Mouse (Mus musculus): ENCODE measurements at regions not wholly inside any gene's neighbourhood (a gene's known extent, or its start where the extent isn't known, plus 50 kb on each side); places are given as distances from the start of the nearest gene placed in this dataset.

GRCm38 (mm10) chr12:113355132-113355531 lies 134.2 kb upstream of the Adam6b start:
- no peak for DNase-seq (ENCODE audit: low spot score)
- WGBS: 54% methylated on average over 2 of the region's 2 CpGs
- Histone ChIP-seq H3K27ac (no peak overlapping the region), H3K27me3 (ENCODE audit: insufficient read depth, low read length) (no peaks in the 10 kb centered on the region), H3K36me3 (ENCODE audit: insufficient read depth, low read length) (no peaks in the 10 kb centered on the region), H3K9ac (replicated peaks; ENCODE audit: low read length) (no peak overlapping the region), H3K4me1 (ENCODE audit: insufficient read depth, low read length) (no peaks in the 10 kb centered on the region), H3K9me3 (ENCODE audit: low read length) (no peaks in the 10 kb centered on the region), H3K4me2 (ENCODE audit: low read depth, low read length) (no peak overlapping the region), H3K4me3 (ENCODE audit: low read length) (no peak overlapping the region)
- no peak for TF ChIP-seq CTCF (IDR thresholded peaks at IDR 0.05; ENCODE audit: low read depth)
- ATAC-seq: no peak

DNA sequence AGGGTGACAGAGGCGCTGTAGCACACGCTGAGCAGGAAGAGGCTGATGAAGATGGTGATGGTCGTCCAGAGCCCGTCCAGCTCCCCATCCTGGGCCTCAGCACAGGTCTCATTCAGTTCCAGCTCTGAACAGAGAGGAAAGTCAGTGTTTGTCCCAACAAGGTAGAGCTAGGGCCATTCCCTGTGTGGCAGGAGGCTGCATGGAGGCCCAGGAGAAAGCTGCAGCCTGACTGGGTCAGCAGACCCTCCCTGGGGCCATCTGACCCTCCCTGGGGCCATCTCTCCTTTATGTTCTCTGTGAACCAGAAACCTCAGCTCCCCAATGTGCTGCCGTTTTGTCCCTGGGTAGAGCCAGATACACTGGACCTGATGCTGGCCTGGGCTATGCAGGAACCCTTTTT lies 131.2 kb upstream of the Adam6b start:
- no peak for ATAC-seq
- WGBS: 80% methylated on average over 5 of the region's 5 CpGs
- no peak overlapping the region for H3K4me2 ChIP-seq (ENCODE audit: low read depth, low read length)

DNA sequence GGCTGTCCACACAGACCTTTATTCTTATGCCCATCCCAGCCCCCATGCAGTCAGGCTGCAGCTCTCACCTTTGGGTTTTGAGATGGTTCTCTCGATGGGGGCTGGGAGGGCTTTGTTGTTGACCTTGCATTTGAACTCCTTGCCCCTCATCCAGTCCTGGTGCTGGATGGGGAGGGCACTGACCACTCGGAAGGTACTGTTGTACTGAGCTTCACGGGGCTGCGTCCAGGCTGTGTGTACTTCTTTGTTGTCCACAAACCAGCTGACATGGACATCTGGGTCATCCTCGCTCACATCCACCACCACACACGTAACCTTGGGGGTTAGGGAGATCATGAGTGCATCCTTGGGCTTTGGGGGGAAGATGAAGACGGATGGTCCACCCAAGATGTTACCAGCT lies 129.3 kb upstream of the Adam6b start:
- Histone ChIP-seq H3K27ac (no peak overlapping the region), H3K4me1 (ENCODE audit: insufficient read depth, low read length) (no peaks in the 10 kb centered on the region), H3K27me3 (ENCODE audit: insufficient read depth, low read length) (no peaks in the 10 kb centered on the region), H3K36me3 (ENCODE audit: insufficient read depth, low read length) (no peaks in the 10 kb centered on the region), H3K4me2 (ENCODE audit: low read depth, low read length) (no peak overlapping the region), H3K9me3 (ENCODE audit: low read length) (no peaks in the 10 kb centered on the region), H3K9ac (replicated peaks; ENCODE audit: low read length) (no peak overlapping the region), H3K4me3 (ENCODE audit: low read length) (no peak overlapping the region)
- ATAC-seq (no peak), DNase-seq (ENCODE audit: low spot score) (no peak)
- TF ChIP-seq CTCF (IDR thresholded peaks at IDR 0.05; ENCODE audit: low read depth): no peak
- WGBS: 90% methylated on average over 7 of the region's 7 CpGs

More for the DNA sequence above, 131.2 kb upstream of the Adam6b start:
- Histone ChIP-seq H3K4me1 (ENCODE audit: insufficient read depth, low read length) (no peaks in the 10 kb centered on the region), H3K4me3 (ENCODE audit: low read length) (no peak overlapping the region), H3K36me3 (ENCODE audit: insufficient read depth, low read length) (no peaks in the 10 kb centered on the region), H3K27me3 (ENCODE audit: insufficient read depth, low read length) (no peaks in the 10 kb centered on the region), H3K27ac (no peak overlapping the region), H3K9ac (replicated peaks; ENCODE audit: low read length) (no peak overlapping the region), H3K9me3 (ENCODE audit: low read length) (no peaks in the 10 kb centered on the region)
- DNase-seq (ENCODE audit: low spot score): no peak
- no peak for TF ChIP-seq CTCF (IDR thresholded peaks at IDR 0.05; ENCODE audit: low read depth)

DNA sequence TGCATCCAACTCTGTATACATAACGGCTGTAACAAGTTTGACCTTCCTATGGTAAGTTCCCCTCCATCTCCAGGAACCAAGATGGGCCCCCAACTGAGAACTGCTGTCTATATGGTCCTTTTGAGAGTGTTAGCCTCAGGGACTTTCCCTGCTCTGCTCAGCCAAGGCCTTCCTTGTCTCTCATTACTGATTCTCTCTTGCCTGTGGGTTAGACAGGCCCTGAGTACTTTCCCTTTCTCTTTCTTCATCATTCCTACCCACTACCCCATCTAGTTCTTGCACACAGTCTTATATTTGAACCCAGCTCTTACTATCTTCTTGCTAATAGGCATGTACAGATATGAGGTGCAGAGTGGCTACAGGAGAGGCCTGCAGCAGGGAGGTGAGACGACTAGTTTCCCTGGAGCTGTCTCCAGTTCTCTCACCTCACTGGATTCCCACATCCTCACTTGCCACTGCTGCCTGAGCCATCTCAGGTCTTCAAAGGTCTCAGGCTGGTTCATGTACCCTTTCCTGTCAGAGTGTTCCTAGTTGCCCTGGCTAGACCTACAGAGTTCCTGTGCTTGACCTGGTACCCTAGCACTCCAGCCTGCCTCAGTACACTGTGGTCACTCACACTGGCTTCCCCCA lies 126.8 kb upstream of the Adam6b start:
- Histone ChIP-seq H3K4me2 (ENCODE audit: low read depth, low read length) (no peak overlapping the region), H3K9ac (replicated peaks; ENCODE audit: low read length) (no peak overlapping the region), H3K27ac (no peak overlapping the region), H3K27me3 (ENCODE audit: insufficient read depth, low read length) (no peaks in the 10 kb centered on the region), H3K9me3 (ENCODE audit: low read length) (no peaks in the 10 kb centered on the region), H3K4me3 (ENCODE audit: low read length) (no peak overlapping the region), H3K4me1 (ENCODE audit: insufficient read depth, low read length) (no peaks in the 10 kb centered on the region), H3K36me3 (ENCODE audit: insufficient read depth, low read length) (no peaks in the 10 kb centered on the region)
- TF ChIP-seq CTCF (IDR thresholded peaks at IDR 0.05; ENCODE audit: low read depth): no peak
- DNase-seq (ENCODE audit: low spot score): no peak
- WGBS: 60% methylated on average over 2 of the region's 2 CpGs
- ATAC-seq: no peak

- no peaks in the 10 kb centered on the region for H3K36me3 ChIP-seq (ENCODE audit: insufficient read depth, low read length)
- ATAC-seq (no peak), DNase-seq (ENCODE audit: low spot score) (no peak)
- no peaks in the 10 kb centered on the region for H3K9me3 ChIP-seq (ENCODE audit: low read length)
- H3K27ac ChIP-seq: no peak overlapping the region
- TF ChIP-seq CTCF (IDR thresholded peaks at IDR 0.05; ENCODE audit: low read depth): no peak
- H3K27me3 ChIP-seq (ENCODE audit: insufficient read depth, low read length): no peaks in the 10 kb centered on the region
- H3K9ac ChIP-seq (replicated peaks; ENCODE audit: low read length): no peak overlapping the region
- H3K4me3 ChIP-seq (ENCODE audit: low read length): no peak overlapping the region
- H3K4me2 ChIP-seq (ENCODE audit: low read depth, low read length): no peak overlapping the region
- no peaks in the 10 kb centered on the region for H3K4me1 ChIP-seq (ENCODE audit: insufficient read depth, low read length)
Observed at GRCm38 (mm10) chr12:113364023-113364422, 125.3 kb upstream of the Adam6b start.

- no peak for ATAC-seq
- Histone ChIP-seq H3K9me3 (ENCODE audit: low read length) (no peaks in the 10 kb centered on the region; the same call in 1 of the 2 replicates), H3K27me3 (ENCODE audit: insufficient read depth, low read length) (no peaks in the 10 kb centered on the region), H3K4me3 (ENCODE audit: low read length) (no peak overlapping the region), H3K36me3 (ENCODE audit: insufficient read depth, low read length) (no peaks in the 10 kb centered on the region), H3K9ac (replicated peaks; ENCODE audit: low read length) (no peak overlapping the region), H3K27ac (no peak overlapping the region), H3K4me1 (ENCODE audit: insufficient read depth, low read length) (no peaks in the 10 kb centered on the region), H3K4me2 (ENCODE audit: low read depth, low read length) (no peak overlapping the region)
- TF ChIP-seq CTCF (IDR thresholded peaks at IDR 0.05; ENCODE audit: low read depth): no peak
- no peak for DNase-seq (ENCODE audit: low spot score)
Observed at GRCm38 (mm10) chr12:113364437-113364836, 124.9 kb upstream of the Adam6b start.

- ATAC-seq (no peak), DNase-seq (ENCODE audit: low spot score) (no peak)
- Histone ChIP-seq H3K4me1 (ENCODE audit: insufficient read depth, low read length) (no peaks in the 10 kb centered on the region), H3K9ac (replicated peaks; ENCODE audit: low read length) (no peak overlapping the region), H3K27me3 (ENCODE audit: insufficient read depth, low read length) (no peaks in the 10 kb centered on the region), H3K27ac (no peak overlapping the region), H3K9me3 (ENCODE audit: low read length) (no peaks in the 10 kb centered on the region; the same call in 1 of the 2 replicates), H3K36me3 (ENCODE audit: insufficient read depth, low read length) (no peaks in the 10 kb centered on the region), H3K4me2 (ENCODE audit: low read depth, low read length) (no peak overlapping the region), H3K4me3 (ENCODE audit: low read length) (no peak overlapping the region)
- WGBS: 66% methylated on average over 2 of the region's 2 CpGs
- TF ChIP-seq CTCF (IDR thresholded peaks at IDR 0.05; ENCODE audit: low read depth): no peak
Observed at GRCm38 (mm10) chr12:113365783-113366182, 123.5 kb upstream of the Adam6b start.
